Mouse (Mus musculus) cerebellum, adult 11-12 months (tissue): ENCODE measurements around the gene Cks1b.
"Not testable (repeated sequence)": the region's sequence is repeated elsewhere in the genome, so short reads cannot be mapped to it uniquely, and the experiment has no call there.

Experiments used
- DNase-seq: peaks from one replicate; pipeline ENCODE4 v3.0.0; 2022

Gene Cks1b

GRCm38 (mm10) chr3:89418170-89418860, at the start of gene Cks1b, which contains the start of gene Shc1:
Gene Cks1b, minus strand, starts transcription at chr3:89418383.
Gene Shc1, plus strand, starts transcription at chr3:89418443.
- peak; percentile 93 for DNase-seq

- peak; percentile 85 for DNase-seq
These were observed 41.0 kb upstream of the Cks1b start for GRCm38 (mm10) chr3:89458965-89459807.

DNA sequence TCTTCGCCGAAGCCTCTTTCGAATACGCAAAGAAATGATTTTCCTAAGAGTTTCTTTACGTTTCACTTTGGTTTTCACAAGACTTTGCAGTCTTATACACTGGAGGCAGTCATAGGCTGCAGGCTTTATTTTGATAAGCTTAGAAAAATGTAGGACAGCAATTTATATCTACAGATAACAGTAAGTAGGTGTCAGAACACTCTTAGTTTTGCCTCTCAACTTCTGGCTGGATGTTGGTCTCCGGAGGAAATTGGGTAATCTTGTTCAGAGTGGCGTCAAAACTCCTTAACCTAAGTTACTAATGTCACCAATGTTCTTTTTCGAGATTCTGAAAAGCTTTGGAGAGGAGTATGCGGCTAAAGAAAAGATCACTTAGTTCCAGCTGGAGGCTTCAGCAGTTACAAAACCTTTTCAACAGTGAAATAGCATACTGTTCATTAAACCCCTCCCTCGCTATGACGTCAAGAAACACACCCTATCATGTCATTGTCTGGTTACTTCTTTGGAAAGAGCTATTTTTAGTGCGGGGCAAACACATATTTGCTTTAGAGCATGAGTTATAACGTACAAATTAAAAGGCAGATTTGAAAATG, 40.3 kb upstream of the Cks1b start:
- peak; percentile 27 for DNase-seq

DNA sequence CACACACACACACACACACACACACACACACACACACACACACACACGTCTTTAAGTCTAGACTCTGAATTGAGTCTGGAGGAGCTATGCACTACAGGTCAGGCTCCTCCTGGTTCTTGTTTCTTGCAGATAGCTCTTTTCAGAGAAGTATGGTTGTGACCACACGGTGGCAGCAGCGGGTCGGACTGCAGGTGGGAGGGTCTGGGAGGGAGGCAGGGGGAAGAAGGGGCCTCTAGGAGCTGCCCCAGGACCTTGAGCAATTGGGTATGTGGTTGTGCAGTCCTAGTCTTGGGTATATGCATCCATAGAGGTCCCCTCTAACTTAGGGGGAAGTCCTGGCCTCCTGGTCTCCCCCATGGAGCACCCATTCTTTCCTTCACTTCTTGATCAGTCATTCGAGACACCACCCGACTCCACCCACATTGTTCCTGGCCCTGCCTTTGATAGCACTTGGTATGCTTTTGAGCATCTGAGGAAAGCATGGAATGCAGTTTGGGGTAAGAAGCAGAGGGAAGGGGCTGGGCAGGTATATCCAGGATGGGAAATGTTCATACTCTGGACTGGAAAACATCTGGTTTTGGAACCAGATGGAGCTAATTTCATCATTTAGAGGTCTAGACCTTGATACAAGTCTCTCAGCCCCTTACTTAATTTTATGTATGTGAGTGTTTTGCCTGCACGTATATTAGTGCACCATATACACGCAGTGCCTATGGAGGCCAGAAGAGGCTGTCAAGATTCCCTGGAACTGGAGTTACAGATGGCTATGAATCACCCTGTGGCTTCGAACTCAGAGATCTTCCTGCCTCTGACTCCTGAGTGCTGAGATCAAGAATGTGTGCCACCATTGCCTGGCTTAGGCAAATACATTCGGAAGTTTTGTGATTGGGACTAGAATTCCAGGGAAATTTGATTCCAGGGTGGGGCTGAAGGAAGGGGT, 38.8 kb upstream of the Cks1b start:
- peak; percentile 37 for DNase-seq

DNA sequence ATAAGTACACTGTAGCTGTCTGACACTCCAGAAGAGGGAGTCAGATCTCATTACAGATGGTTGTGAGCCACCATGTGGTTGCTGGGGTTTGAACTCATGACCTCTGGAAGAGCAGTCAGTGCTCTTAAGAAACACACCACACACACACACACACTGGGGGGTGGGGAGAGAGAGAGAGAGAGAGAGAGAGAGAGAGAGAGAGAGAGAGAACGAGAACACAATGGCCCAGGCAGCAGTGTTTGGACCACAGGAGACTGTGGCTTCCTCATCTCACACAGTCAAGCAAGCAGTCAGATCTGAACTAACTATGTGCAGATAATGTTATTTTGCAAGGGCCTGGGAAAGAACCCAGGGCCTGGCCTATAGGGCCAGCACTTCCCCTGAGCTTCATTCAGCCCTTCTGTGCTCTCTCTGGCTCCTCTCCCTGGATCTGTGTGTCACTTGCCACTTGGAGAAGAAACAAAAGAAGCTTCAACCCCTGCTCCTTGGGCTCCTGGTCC, 37.7 kb upstream of the Cks1b start:
- DNase-seq: no peak

GRCm38 (mm10) chr3:89454401-89455177, 36.4 kb upstream of the Cks1b start, which contains the start of gene Pmvk:
Gene Pmvk, plus strand, starts transcription at chr3:89454541.
- no peak for DNase-seq

GRCm38 (mm10) chr3:89451916-89452315, 33.7 kb upstream of the Cks1b start:
- no peak for DNase-seq

GRCm38 (mm10) chr3:89449541-89449940, 31.4 kb upstream of the Cks1b start:
- peak; percentile 67 for DNase-seq

DNA sequence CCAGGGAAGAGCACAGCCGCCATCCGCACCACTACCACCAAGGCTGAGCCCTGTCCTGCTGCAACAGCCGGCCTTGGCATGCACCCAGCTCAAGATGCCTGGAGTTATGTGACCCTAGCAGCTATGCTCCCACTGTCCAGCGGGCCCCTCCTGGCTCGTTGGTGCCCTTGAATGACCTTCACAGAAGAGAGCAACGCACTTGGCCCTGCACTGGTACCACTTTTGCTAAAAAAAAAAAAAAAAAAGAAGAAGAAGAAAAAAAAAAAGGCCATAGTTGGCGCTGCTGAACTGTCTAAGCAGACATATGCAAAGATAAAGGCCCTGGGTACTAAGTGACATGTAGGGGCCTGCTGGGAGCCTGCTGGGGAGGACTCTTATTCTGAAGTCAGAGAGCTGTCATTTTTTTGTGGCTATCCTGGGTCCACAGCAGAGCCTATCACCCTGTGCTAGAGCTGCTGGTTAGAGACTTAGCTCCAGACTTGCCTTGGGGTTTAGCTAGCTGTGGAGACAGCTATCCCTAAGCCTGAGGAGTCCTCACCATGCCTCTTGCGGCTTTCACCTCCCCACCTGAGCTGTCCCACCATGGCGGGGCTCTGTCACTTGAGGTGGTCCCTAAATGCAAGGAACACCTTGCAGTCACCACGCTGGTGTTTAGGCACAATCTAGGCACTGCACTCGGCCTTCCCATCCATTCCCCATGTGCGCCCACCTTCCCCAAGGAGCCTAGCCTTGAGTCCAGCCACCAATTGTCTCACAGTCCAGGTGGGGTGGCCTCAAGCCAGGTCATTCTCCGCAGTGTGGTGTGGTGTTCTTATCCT, 30.7 kb upstream of the Cks1b start:
- no peak for DNase-seq

GRCm38 (mm10) chr3:89440691-89441090, 22.5 kb upstream of the Cks1b start:
- DNase-seq: no peak

DNA sequence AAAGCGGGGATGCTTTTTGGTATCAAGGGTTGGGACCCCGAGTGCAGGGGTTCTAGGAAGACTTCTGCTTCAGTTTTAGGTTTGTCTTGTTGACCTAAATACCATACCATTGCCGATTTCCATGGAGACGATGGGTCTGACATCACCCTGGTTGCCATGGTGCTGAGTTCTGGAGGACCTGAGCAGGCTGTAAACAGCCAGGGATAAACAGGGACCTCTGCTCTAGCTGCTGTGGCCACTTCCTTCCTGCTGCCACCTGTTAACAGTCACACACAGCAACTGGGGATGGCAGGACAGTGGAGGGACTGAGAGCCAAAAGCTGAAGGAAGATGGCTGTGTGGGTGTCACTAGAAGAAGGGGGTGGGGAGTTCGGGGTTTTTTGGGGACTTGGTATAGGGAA, 19.1 kb upstream of the Cks1b start:
- no peak for DNase-seq

- DNase-seq: no peak
These were observed 18.3 kb upstream of the Cks1b start, which contains the start of gene Pbxip1 for GRCm38 (mm10) chr3:89436176-89437113. Gene Pbxip1, plus strand, starts transcription at chr3:89436706.

GRCm38 (mm10) chr3:89435041-89435440, 16.9 kb upstream of the Cks1b start:
- DNase-seq: no peak

DNA sequence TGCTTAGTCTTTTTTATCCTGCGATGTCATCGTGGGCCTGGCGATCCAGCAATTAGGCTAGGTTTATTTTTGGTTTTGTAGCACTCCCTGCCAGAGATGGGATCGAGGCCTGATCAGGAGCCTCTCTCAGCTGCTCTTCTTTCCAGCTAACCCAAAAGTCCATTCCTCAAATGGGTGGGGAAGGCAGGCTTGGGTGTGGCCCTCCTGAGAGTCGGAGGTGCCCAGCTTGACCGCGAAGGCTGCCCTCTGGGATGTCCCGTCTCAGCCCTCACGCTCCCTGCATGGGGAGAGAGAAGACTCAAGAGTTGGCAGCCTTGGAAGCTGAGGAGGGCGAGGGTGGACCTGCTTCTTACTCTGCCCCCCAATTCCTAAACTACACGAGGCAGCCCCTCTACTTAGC, 16.3 kb upstream of the Cks1b start:
- DNase-seq: no peak

- no peak for DNase-seq
These were observed 14.4 kb upstream of the Cks1b start for GRCm38 (mm10) chr3:89432606-89433005.

- peak; percentile 95 for DNase-seq
These were observed 12.3 kb upstream of the Cks1b start, which contains the start of gene Pygo2 for GRCm38 (mm10) chr3:89430171-89431159. Gene Pygo2, plus strand, starts transcription at chr3:89430214.

DNA sequence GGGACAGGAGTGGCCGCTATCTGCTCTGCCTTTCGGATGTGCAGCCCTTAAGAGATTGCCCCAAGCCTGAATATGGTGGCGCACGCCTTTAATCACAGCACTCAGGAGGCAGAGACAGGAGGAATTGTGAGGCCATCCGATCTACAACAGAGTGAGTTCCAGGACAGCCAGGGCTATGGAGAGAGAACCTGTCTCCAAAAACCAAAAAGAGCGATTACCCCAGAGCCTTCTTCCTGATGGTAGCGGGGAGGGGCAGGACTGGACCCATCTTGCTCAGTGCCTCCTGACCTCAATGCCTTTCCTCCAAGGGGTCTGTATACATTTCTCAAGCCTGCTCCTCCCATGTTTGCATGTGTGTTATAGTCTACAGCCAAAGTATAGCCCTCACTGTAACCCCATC, 10.8 kb upstream of the Cks1b start:
- not testable (repeated sequence) for DNase-seq

GRCm38 (mm10) chr3:89425876-89426275, 7.7 kb upstream of the Cks1b start:
- DNase-seq: no peak
